Mouse (Mus musculus) neural tube, embryonic 15.5 days (tissue): ENCODE measurements around the gene Gpr45. TPM values are rescaled to one million over a fixed set of nuclear protein-coding genes. Genes with fewer than 3 reads are reported as not detected.
A peak's percentile ranks its signal among the peaks of the same experiment; 100 is the strongest.

ENCODE experiments used
- ATAC-seq: fragments of 200-750 bp; cut with Nextera tagmentation; 2 replicates; pipeline ENCODE4 v1.8.0; 2017; ENCODE audit warnings: mild to moderate bottlenecking, moderate TSS enrichment, moderate library complexity; ENCODE audit not compliant: low FRiP score
- H3K27ac ChIP-seq: fragments of 300-500 bp; sonication (generic); replicated peaks from 2 replicates; pipeline ENCODE4 v1.5.1; 2015; ENCODE audit warnings: mild to moderate bottlenecking, inconsistent platforms
- H3K27me3 ChIP-seq: fragments of 300-500 bp; sonication (generic); replicated peaks from 2 replicates; pipeline ENCODE4 v1.6.1; 2015; ENCODE audit warnings: inconsistent platforms
- H3K36me3 ChIP-seq: fragments of 300-500 bp; sonication (generic); 2 replicates; pipeline ENCODE4 v1.6.1; 2015; ENCODE audit warnings: inconsistent platforms
- H3K4me1 ChIP-seq: fragments of 300-500 bp; sonication (generic); 2 replicates; pipeline ENCODE4 v1.6.1; 2015; ENCODE audit warnings: inconsistent platforms
- H3K4me2 ChIP-seq: fragments of 300-500 bp; sonication (generic); 2 replicates; pipeline ENCODE4 v1.6.1; 2015; ENCODE audit warnings: inconsistent platforms, mild to moderate bottlenecking, moderate library complexity
- H3K4me3 ChIP-seq: fragments of 300-500 bp; sonication (generic); replicated peaks from 2 replicates; pipeline ENCODE4 v1.5.1; 2015; ENCODE audit warnings: mild to moderate bottlenecking, inconsistent platforms
- H3K9ac ChIP-seq: fragments of 300-500 bp; sonication (generic); replicated peaks from 2 replicates; pipeline ENCODE4 v1.6.1; 2015; ENCODE audit warnings: mild to moderate bottlenecking, inconsistent platforms
- H3K9me3 ChIP-seq: fragments of 300-500 bp; sonication (generic); replicated peaks from 2 replicates; pipeline ENCODE4 v1.6.1; 2016; ENCODE audit warnings: inconsistent platforms
- WGBS: fragments of 180-500 bp; shearing (Covaris S2); methylation state at CpG from one replicate; pipeline ENCODE4 v1.1.7; 2015; ENCODE audit warnings: mixed read lengths; 5-methylcytosine and 5-hydroxymethylcytosine counted together
- polyA plus RNA-seq: library from polyadenylated mRNA; unstranded; fragments of >200 nt; fragmentation: Nextera tagmentation; extraction: Ambion mirVana; gene quantifications from 2 replicates; pipeline ENCODE4 v1.2.1, GENCODE M21; 2015

Gene Gpr45
- 11.9 and 14.1 TPM in 2 replicates for polyA plus RNA-seq

GRCm38 (mm10) chr1:42952734-42953481 lies at the start of gene Gpr45:
Gpr45 (plus strand) TSS chr1:42952872.
- H3K4me1 ChIP-seq, result peaks cover 14% of the 10 kb centered on the region
- peak; percentile 91 for ATAC-seq
- H3K9me3 ChIP-seq, result no peaks in the 10 kb centered on the region
- peak within 1 kb of the TSS; percentile 86 for H3K4me3 ChIP-seq
- H3K4me2 ChIP-seq, result peak within 1 kb of the TSS; percentile 84
- WGBS, result under 1% methylated on average over 45 of the region's 71 CpGs
- peak within 1 kb of the TSS; percentile 96 for H3K9ac ChIP-seq
- peak within 1 kb of the TSS; percentile 88 for H3K27ac ChIP-seq
- no peaks in the 10 kb centered on the region for H3K27me3 ChIP-seq
- H3K36me3 ChIP-seq, result no peaks in the 10 kb centered on the region

- H3K9ac ChIP-seq, result no peak overlapping the region
- H3K36me3 ChIP-seq, result peaks cover 20% of the 10 kb centered on the region
- ATAC-seq, result no peak
- no peaks in the 10 kb centered on the region for H3K4me1 ChIP-seq
- H3K9me3 ChIP-seq, result no peaks in the 10 kb centered on the region
- H3K27me3 ChIP-seq, result no peaks in the 10 kb centered on the region
- H3K4me3 ChIP-seq, result no peak overlapping the region
- no peak overlapping the region for H3K4me2 ChIP-seq
- WGBS, result 69% methylated on average over 11 of the region's 11 CpGs
- H3K27ac ChIP-seq, result no peak overlapping the region
Observed at GRCm38 (mm10) chr1:42905148-42905547, 47.5 kb upstream of the Gpr45 start.

- WGBS, result 84% methylated on average over 7 of the region's 7 CpGs
- peaks cover 6% of the 10 kb centered on the region; the same call in 1 of the 2 replicates for H3K36me3 ChIP-seq
- no peak overlapping the region for H3K27ac ChIP-seq
- H3K4me3 ChIP-seq, result no peak overlapping the region
- no peak for ATAC-seq
- H3K9ac ChIP-seq, result no peak overlapping the region
- no peak overlapping the region for H3K4me2 ChIP-seq
- H3K4me1 ChIP-seq, result no peaks in the 10 kb centered on the region
- no peaks in the 10 kb centered on the region for H3K9me3 ChIP-seq
- no peaks in the 10 kb centered on the region for H3K27me3 ChIP-seq
Observed at GRCm38 (mm10) chr1:42906696-42907095, 46.0 kb upstream of the Gpr45 start.

GRCm38 (mm10) chr1:42907153-42907552 lies 45.5 kb upstream of the Gpr45 start:
- 59% methylated on average over 4 of the region's 4 CpGs for WGBS
- H3K4me2 ChIP-seq, result no peak overlapping the region
- H3K4me1 ChIP-seq, result no peaks in the 10 kb centered on the region
- H3K9ac ChIP-seq, result no peak overlapping the region
- no peaks in the 10 kb centered on the region for H3K9me3 ChIP-seq
- no peaks in the 10 kb centered on the region for H3K27me3 ChIP-seq
- no peak for ATAC-seq
- H3K36me3 ChIP-seq, result peaks cover 6% of the 10 kb centered on the region; the same call in 1 of the 2 replicates
- no peak overlapping the region for H3K4me3 ChIP-seq
- no peak overlapping the region for H3K27ac ChIP-seq

GRCm38 (mm10) chr1:42915062-42915461 lies 37.6 kb upstream of the Gpr45 start:
- H3K9me3 ChIP-seq, result no peaks in the 10 kb centered on the region
- no peaks in the 10 kb centered on the region for H3K36me3 ChIP-seq
- H3K9ac ChIP-seq, result no peak overlapping the region
- H3K4me1 ChIP-seq, result no peaks in the 10 kb centered on the region
- H3K4me2 ChIP-seq, result no peak overlapping the region; the same call in 1 of the 2 replicates
- H3K27me3 ChIP-seq, result no peaks in the 10 kb centered on the region
- H3K4me3 ChIP-seq, result no peak overlapping the region
- peak; percentile 86 for ATAC-seq
- no peak overlapping the region for H3K27ac ChIP-seq
- 14% methylated on average over 4 of the region's 4 CpGs for WGBS

- Histone ChIP-seq H3K27ac (no peak overlapping the region), H3K4me1 (no peaks in the 10 kb centered on the region), H3K4me2 (no peak overlapping the region), H3K9me3 (no peaks in the 10 kb centered on the region), H3K27me3 (no peaks in the 10 kb centered on the region), H3K4me3 (no peak overlapping the region), H3K36me3 (no peaks in the 10 kb centered on the region), H3K9ac (no peak overlapping the region)
- WGBS, result 86% methylated on average over 7 of the region's 7 CpGs
- ATAC-seq, result no peak
Observed at GRCm38 (mm10) chr1:42916719-42917118, 36.0 kb upstream of the Gpr45 start.

GRCm38 (mm10) chr1:42917908-42918307 lies 34.8 kb upstream of the Gpr45 start:
- no peaks in the 10 kb centered on the region for H3K4me1 ChIP-seq
- no peak overlapping the region for H3K4me3 ChIP-seq
- WGBS, result 26% methylated on average over 4 of the region's 4 CpGs
- no peaks in the 10 kb centered on the region for H3K36me3 ChIP-seq
- H3K27me3 ChIP-seq, result no peaks in the 10 kb centered on the region
- no peak for ATAC-seq
- no peak overlapping the region for H3K9ac ChIP-seq
- H3K27ac ChIP-seq, result no peak overlapping the region
- H3K4me2 ChIP-seq, result peak overlapping the region; percentile 7; the same call in 1 of the 2 replicates
- H3K9me3 ChIP-seq, result no peaks in the 10 kb centered on the region

GRCm38 (mm10) chr1:42923924-42924323 lies 28.7 kb upstream of the Gpr45 start:
- Histone ChIP-seq H3K9me3 (no peaks in the 10 kb centered on the region), H3K9ac (no peak overlapping the region), H3K4me3 (no peak overlapping the region), H3K27ac (no peak overlapping the region), H3K4me1 (peaks cover 6% of the 10 kb centered on the region; the same call in 1 of the 2 replicates), H3K36me3 (no peaks in the 10 kb centered on the region), H3K27me3 (no peaks in the 10 kb centered on the region), H3K4me2 (no peak overlapping the region)
- WGBS, result 47% methylated on average over 5 of the region's 5 CpGs
- no peak for ATAC-seq

- Histone ChIP-seq H3K27me3 (no peaks in the 10 kb centered on the region), H3K9me3 (no peaks in the 10 kb centered on the region), H3K4me2 (no peak overlapping the region), H3K4me3 (no peak overlapping the region), H3K4me1 (no peaks in the 10 kb centered on the region), H3K36me3 (no peaks in the 10 kb centered on the region), H3K9ac (no peak overlapping the region), H3K27ac (no peak overlapping the region)
- no peak for ATAC-seq
- WGBS, result 91% methylated on average over 1 of the region's 1 CpGs
Observed at GRCm38 (mm10) chr1:42933613-42934012, 19.1 kb upstream of the Gpr45 start.

- no peak overlapping the region for H3K4me3 ChIP-seq
- no peaks in the 10 kb centered on the region for H3K9me3 ChIP-seq
- no peak overlapping the region for H3K27ac ChIP-seq
- WGBS, result 84% methylated on average over 4 of the region's 4 CpGs
- 0 out of 2 replicates have a peak, but pooled peaks cover under 1% of the 10 kb centered on the region for H3K4me1 ChIP-seq
- ATAC-seq, result no peak
- no peak overlapping the region for H3K9ac ChIP-seq
- H3K27me3 ChIP-seq, result no peaks in the 10 kb centered on the region
- no peak overlapping the region for H3K4me2 ChIP-seq
- H3K36me3 ChIP-seq, result no peaks in the 10 kb centered on the region
Observed at GRCm38 (mm10) chr1:42948486-42948885, 4.2 kb upstream of the Gpr45 start.

- Histone ChIP-seq H3K4me2 (peak overlapping the region; percentile 84), H3K9ac (peak overlapping the region; percentile 96), H3K27me3 (no peaks in the 10 kb centered on the region), H3K27ac (peak overlapping the region; percentile 88), H3K9me3 (no peaks in the 10 kb centered on the region), H3K4me1 (peaks cover 14% of the 10 kb centered on the region), H3K36me3 (no peaks in the 10 kb centered on the region), H3K4me3 (peak overlapping the region; percentile 86)
- WGBS, result 2% methylated on average over 16 of the region's 16 CpGs
- peak; percentile 62 for ATAC-seq
Observed at GRCm38 (mm10) chr1:42953482-42953822, 780 bp downstream of the Gpr45 start.

- 94% methylated on average over 1 of the region's 1 CpGs for WGBS
Observed at GRCm38 (mm10) chr1:42956828-42957227, 4.2 kb downstream of the Gpr45 start.

More at GRCm38 (mm10) chr1:42956828-42957227, 4.2 kb downstream of the Gpr45 start:
- H3K4me2 ChIP-seq, result no peak overlapping the region
- no peak overlapping the region for H3K27ac ChIP-seq
- H3K4me3 ChIP-seq, result no peak overlapping the region
- H3K27me3 ChIP-seq, result no peaks in the 10 kb centered on the region
- peaks cover 14% of the 10 kb centered on the region for H3K4me1 ChIP-seq
- no peak overlapping the region for H3K9ac ChIP-seq
- no peaks in the 10 kb centered on the region for H3K9me3 ChIP-seq
- no peak for ATAC-seq
- H3K36me3 ChIP-seq, result peaks cover 5% of the 10 kb centered on the region; the same call in 1 of the 2 replicates
